Mouse (Mus musculus) frontal cortex, postnatal 25 days (tissue): ENCODE results near the gene Med27.

Experiments
- DNase-seq, 2 experiments: peaks; one replicate each; pipeline ENCODE4 v3.0.0; 2022; ENCODE audit warnings: low spot score in 2 of 2

The Med27 gene

DNA sequence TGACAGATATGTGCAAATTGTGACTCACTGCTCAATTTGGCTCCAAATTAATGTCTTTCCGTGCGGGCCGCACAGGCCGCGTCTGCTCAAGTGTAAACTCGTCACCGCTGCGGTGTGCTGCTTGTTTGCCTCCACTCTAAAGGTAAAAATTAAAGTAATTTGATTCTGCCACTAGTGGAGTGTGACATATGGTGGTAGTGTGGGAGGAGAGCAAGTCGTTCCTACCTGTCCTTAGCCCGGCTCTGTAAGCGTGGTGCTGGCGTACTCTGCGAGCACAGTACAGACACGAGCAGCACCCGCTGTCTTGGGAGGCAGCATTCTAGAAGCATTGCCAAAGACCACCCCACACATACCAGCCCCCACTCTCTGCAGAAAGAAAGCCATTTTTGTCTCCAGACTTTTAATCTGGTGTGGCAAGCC, 121.9 kb downstream of the Med27 start:
- DNase-seq, result peak; percentile 19 to 28

- DNase-seq, result no peak
These were observed 126.4 kb downstream of the Med27 start for GRCm38 (mm10) chr2:29472952-29473437.

DNA sequence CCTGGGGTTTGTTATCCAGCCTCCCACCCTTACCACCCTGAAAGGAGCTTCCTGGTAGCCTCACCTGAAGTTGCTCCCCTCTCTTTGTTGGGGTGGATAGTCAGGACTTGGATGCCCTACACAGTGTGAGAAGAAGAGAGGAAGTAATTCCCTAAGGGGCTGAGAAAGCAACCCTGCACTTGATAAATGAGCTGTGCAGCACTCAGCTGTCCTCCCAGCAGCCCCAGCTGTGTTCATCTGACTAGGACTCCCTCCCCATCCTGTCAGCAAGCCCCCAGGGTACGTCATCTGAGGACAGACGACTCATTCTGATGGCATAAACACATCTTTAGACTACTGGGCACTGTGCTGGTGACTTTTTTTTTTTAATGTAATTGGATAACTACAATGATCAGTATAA, 127.3 kb downstream of the Med27 start:
- no peak for DNase-seq

DNA sequence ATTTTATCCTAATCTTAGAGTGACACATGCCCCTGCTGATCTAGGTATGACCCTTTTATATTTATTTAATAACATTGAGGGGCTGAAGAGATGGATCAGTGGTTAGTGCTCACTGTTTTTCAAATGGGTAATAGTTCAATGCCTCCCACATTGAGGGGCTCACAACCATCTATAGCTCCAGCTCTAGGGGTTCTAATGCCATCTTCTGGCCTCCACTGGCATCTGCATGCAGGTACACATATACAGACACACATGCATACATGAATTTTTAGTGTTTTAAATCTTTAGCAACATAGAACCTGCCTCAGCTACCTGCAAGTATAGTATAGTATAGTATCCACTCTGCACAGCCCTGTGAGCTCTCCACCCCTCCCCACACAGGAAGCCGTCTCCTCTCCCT, 130.1 kb downstream of the Med27 start:
- DNase-seq, result no peak

DNA sequence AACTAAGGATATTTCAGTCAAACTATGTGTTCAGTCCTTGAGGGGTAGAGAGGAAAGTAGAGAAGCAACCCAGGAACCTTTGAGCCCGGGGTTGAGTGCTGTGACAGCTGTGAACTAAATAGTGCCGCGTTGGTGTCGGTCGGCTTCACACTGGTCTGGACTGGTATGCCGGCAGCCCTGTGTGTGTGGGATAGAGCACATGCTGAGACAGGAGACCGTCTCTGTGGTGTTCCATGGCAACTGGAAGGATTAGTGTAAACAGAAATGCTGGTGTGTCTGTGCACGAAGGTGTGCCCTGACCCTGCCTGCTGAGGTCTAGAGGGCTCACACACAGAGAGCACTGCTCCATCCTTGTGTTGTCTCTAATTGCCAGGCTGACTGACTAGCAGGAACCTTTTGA, 135.2 kb downstream of the Med27 start:
- no peak for DNase-seq

- DNase-seq, result no peak
These were observed 136.5 kb downstream of the Med27 start for GRCm38 (mm10) chr2:29482979-29483718.

DNA sequence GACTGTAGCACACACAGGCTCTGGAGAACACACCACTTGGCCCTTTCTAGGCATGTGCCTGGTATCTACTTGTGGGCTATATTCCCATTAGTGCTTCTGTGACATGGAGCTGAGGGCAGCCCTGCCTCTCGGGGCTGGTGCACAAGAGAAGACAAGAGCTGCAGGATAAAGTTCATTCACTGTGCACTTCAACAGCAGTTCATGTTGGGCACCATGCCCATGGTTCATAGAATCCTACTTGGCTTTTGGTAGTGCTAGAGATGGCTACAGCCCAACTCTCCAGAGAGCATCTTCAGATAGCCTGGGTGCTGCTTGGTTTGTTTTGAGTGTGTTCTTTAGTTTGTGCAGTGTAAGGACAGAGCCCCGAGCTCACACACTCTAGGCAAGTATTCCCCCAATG, 138.9 kb downstream of the Med27 start:
- DNase-seq, result no peak

DNA sequence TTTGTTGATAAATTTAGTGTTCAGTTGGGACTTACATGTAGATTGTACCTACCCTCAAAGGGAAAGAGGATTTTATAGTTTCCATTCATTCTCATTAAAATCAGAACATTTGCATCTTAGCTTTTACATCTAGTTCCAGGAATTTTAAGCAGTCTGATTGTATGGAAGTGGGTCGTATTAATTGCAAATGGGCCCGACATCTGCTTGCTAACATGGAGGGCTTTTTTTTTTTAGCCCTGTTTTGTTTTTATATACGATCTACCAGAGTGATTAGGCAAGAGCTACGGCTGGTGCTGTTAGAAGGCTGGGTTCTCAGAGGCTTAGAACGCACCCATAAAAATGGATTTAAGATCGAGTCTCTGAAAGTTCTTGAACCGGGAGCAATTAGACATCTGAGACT, 139.9 kb downstream of the Med27 start:
- no peak for DNase-seq

- DNase-seq, result no peak
These were observed 141.0 kb downstream of the Med27 start for GRCm38 (mm10) chr2:29487652-29488051.

- no peak for DNase-seq
These were observed 142.0 kb downstream of the Med27 start for GRCm38 (mm10) chr2:29488379-29489236.

DNA sequence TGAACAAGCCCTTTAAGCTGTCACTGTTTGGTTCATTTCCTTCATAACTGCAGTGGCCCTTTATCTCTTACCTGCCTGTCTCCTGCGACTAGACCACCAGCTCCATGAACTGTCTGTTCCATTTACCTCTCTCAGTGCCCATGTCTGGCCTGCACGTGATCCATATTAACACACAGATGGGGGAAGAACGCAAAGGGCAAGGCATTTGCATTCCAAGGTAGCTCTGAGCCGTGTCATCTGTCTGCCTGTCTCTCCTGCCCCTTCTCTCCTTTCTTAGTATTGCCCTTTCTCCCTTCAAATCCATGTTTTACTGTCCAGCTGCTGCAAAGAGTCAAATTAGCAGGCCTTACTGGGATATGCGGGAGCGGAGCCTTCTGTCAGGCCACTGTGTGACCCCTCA, 145.0 kb downstream of the Med27 start:
- DNase-seq, result no peak

DNA sequence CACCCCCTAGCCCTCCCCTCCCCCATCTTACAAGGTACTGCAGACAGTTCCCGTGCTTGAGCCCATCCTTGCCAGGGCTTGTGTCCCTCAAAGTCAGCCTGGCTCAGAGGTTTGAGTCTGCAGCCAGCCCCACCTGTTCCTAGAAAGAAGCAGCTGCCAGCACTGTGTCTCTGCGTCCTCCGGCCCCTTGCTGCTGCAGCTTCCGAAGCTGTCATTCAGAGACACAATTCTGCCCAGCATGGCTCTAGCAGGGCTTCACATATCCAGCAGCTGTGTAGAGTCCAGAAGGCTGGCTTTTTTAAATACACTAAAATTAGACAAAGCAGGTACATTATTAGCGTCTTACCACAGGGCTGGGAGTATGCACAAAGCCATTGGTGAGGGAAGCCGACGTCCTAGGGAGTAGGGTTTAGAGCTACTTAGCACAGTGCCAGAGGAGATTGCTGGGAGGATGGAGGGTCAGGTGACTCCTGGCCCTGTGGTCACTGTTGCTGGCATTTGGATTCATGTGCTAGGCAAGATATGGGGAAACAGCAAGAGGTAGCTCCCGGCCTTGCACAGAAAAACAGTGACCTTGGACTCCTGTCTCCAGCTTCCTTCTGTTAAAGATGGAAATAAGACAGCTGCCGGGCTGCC, 146.9 kb downstream of the Med27 start:
- DNase-seq, result no peak

DNA sequence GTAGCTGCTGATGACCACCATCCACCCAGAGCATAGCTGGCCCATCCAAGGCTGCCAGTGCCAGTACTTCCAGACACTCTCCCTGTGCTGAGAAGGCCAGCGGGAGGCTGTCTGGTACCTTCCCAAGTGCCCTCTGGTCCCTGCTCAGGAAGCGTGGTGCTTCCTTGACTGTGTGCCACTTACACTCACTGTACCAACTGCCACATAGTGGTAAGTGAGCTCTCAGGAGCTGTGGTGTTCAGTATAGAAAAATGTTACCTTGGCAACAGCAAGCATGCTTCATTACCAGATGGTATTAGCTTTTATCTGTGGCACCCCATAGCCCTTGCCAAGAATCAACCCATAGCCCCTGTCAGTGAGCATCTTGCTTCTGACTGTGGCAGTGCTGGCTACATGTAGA, 148.7 kb downstream of the Med27 start:
- no peak for DNase-seq

GRCm38 (mm10) chr2:29500601-29501350, 154.2 kb downstream of the Med27 start:
- DNase-seq, result no peak

DNA sequence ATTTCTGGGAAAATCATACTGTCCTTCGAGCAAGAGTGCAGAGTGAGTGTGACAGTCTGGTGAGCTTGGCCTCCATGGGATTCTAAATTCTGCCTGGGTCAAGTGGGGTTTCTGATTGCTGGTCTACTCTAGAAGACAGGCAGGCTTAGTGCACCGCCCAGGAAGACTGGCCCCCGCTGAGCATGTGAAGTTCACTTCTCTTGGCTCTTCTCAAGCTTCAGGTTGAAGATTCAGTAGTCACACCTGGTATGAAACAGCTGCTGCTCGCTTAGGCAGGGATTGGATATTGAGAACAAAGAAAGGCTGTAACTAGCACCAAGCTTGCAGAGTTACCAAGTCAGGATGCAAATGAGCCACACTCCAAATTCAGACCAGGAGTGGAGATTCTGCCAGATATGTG, 154.8 kb downstream of the Med27 start:
- DNase-seq, result no peak

- DNase-seq, result no peak
These were observed 158.2 kb downstream of the Med27 start for GRCm38 (mm10) chr2:29504848-29505247.

DNA sequence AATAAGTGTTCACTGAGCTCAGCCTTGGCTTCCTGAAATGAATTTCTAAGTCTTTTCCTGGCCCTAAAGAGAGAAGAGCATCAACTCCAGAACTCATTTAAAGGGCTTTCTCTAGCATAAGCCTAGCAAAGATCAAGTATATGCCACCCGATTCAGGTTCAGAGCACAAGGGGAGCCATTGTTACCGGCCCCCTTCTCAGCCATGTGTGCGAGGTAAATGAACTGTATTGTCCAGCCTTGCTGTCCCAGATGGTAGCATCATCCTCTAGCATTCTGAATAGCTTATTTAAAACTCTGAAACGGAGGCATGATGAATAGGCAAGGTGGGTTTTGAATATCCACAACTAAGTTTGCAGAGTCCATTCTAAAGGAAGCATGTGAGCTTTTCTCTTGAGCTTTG, 159.8 kb downstream of the Med27 start:
- DNase-seq, result no peak

DNA sequence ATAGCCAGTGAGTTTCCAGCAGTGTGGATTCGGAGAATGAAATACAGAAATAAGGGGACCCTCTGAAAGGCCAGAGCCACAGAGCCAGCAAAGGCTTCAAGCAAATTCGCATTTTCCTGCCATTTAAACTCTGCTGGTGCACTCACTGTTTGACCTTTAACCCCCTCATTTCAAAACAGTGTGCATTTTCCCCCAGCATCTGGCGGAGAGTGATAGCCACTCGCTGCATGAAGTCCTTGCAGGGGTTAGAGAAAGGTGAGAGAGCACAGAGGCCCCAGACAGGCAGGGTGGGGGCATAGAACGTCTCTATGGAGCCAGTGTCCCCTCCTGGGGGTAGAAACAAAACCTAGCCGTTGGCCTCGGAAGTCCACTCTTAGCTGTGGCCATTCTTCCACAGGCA, 166.5 kb downstream of the Med27 start:
- DNase-seq, result no peak

DNA sequence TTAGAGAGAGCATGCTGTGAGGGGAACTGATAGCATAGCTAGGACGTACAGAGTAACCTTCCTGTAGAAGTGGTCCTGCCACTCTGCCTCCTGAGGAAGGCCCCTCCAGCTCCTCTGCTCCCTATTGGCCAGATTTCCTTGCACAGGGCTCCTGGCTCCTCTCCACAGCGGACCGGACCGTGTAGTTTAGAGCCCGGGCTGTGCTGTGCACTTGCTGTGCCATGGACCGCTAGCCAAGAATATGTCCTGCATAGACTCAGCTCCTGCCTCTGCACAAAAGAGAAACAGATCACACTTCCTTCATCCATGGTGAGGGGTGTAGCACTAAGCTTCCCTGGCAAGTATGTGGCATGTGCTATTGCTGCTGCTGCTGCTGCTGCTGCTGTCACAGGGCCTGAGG, 168.2 kb downstream of the Med27 start:
- no peak for DNase-seq

DNA sequence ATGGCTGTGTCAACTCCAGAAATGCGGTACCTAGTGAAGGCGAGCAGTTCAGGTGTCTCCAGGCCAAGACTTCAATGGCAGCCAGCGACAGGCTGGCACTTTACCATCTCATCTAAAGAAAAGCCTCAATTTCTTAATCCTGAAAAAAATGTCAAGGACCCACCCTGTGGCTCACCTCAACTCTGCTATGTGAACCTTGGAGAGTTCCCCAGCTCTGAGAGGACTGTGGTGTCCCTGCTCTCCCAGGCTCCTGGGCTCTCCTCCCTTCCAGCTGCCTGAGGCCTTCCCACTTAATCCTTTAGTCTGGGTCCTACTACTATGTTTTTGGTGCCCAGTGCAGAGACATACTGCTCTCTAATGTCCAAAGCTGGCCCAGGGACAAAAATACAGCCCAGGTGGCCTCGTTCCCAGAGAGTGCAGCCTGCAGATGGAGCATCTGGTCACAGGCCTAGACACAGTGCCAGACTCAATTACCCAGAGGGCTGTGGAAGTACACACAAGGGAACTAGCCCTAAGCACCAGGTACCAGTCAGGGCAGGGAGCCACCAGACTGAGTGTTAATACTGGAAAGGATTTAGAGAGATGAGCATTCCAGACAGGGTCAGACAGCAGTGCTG, 169.3 kb downstream of the Med27 start:
- no peak for DNase-seq

DNA sequence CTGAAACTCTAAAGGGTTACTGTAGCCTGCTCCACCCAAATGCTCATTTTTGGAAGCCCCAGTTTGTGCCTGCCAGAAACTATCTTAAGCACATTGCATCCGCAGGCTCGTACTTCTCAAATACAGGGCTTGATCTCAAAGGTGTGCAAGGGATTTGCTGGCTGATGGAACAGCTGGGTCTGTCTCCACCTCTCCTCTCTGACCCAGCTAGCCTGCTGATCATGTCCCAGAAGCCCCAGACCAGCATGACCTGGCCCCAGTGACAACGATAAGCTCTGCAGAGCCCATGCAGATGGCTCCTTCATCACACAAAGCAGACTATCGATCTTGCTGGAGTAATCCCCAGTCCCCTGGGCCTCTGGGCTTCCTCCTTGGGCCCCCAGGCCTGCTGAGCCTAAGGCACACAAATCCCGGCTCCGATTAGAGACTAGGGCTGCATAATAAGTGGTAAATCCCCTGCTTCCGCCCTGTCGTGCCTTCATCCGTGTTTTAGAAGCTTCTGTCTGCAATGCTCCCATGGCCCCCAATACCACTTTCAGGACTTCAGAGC, 170.1 kb downstream of the Med27 start:
- no peak for DNase-seq
